Mouse (Mus musculus): Measurements from ENCODE around the gene Gabpb2. TPM values are rescaled to one million over a fixed set of nuclear protein-coding genes. Genes with fewer than 3 reads are reported as not detected.

The Gabpb2 gene
- polyA plus RNA-seq, 1 experiment: 21.4 TPM

Other genes with a start within 250 kb of the Gabpb2 start
- 64.9 and 85.1 TPM in 2 replicates for gene Pi4kb, start 243.2 kb downstream of the Gabpb2 start, polyA plus RNA-seq (2012; rRNA removed)
- 14.0 and 17.6 TPM in 2 replicates for gene Zfp687, start 202.5 kb downstream of the Gabpb2 start, polyA plus RNA-seq (2012; rRNA removed)
- gene Psmd4, start 175.3 kb downstream of the Gabpb2 start, polyA plus RNA-seq (2012; rRNA removed): 172 and 195 TPM in 2 replicates
- 27.2 and 28.2 TPM in 2 replicates for gene Pip5k1a, start 111.0 kb downstream of the Gabpb2 start, polyA plus RNA-seq (2012; rRNA removed)
- 70.9 and 76.2 TPM in 2 replicates for gene Vps72, start 106.9 kb downstream of the Gabpb2 start, polyA plus RNA-seq (2012; rRNA removed)
- gene Tmod4, start 93.4 kb downstream of the Gabpb2 start, polyA plus RNA-seq (2012; rRNA removed): 1.2 and 1.5 TPM in 2 replicates
- 84.2 and 90.2 TPM in 2 replicates for gene Scnm1, start 83.9 kb downstream of the Gabpb2 start, polyA plus RNA-seq (2012; rRNA removed)
- 10.4 and 11.0 TPM in 2 replicates for gene Lysmd1, start 83.8 kb downstream of the Gabpb2 start, polyA plus RNA-seq (2012; rRNA removed)
- gene Tnfaip8l2, start 75.6 kb downstream of the Gabpb2 start, polyA plus RNA-seq (2012; rRNA removed): 8.5 and 8.7 TPM in 2 replicates
- gene Sema6c, start 57.5 kb downstream of the Gabpb2 start, polyA plus RNA-seq (2012; rRNA removed): 4.2 and 5.8 TPM in 2 replicates
- 77.2 and 92.7 TPM in 2 replicates for gene Cdc42se1, start 10.8 kb upstream of the Gabpb2 start, polyA plus RNA-seq (2012; rRNA removed)
- gene Mllt11, start 14.3 kb upstream of the Gabpb2 start, polyA plus RNA-seq (2012; rRNA removed): 11.0 and 15.4 TPM in 2 replicates
- 0.47 and 0.58 TPM in 2 replicates for gene Gm128, start 23.7 kb upstream of the Gabpb2 start, polyA plus RNA-seq (2012; rRNA removed)
- 13.5 and 15.1 TPM in 2 replicates for gene Bnipl, start 33.3 kb upstream of the Gabpb2 start, polyA plus RNA-seq (2012; rRNA removed)
- 69.7 and 79.9 TPM in 2 replicates for gene Mindy1, start 63.4 kb upstream of the Gabpb2 start, polyA plus RNA-seq (2012; rRNA removed)
- gene Prune1, start 64.2 kb upstream of the Gabpb2 start, polyA plus RNA-seq (2012; rRNA removed): 19.2 and 20.3 TPM in 2 replicates
- gene Anxa9, start 89.3 kb upstream of the Gabpb2 start, polyA plus RNA-seq (2012; rRNA removed): 6.5 and 7.6 TPM in 2 replicates
- 119 and 126 TPM in 2 replicates for gene Cers2, start 96.9 kb upstream of the Gabpb2 start, polyA plus RNA-seq (2012; rRNA removed)
- gene Setdb1, start 139.3 kb upstream of the Gabpb2 start, polyA plus RNA-seq (2012; rRNA removed): 22.9 and 24.7 TPM in 2 replicates
- gene 4930558C23Rik, start 184.9 kb upstream of the Gabpb2 start, polyA plus RNA-seq (2012; rRNA removed): not detected in 2 replicates
- 44.8 and 51.4 TPM in 2 replicates for gene Arnt, start 216.5 kb upstream of the Gabpb2 start, polyA plus RNA-seq (2012; rRNA removed)

Data from urinary bladder, adult 2 months (tissue).